Mouse (Mus musculus) spleen, adult 2 months (tissue): Measurements from ENCODE around the gene Arhgef40. TPM values are rescaled to one million over a fixed set of nuclear protein-coding genes. Genes with fewer than 3 reads are reported as not detected.
"Not testable (repeated sequence)": the region's sequence is repeated elsewhere in the genome, so short reads cannot be mapped to it uniquely, and the experiment has no call there.

Source experiments
- DNase-seq, 2 experiments: peaks; one replicate each; pipeline versions ENCODE4 v3.0.0 to v3.0.0-alpha.2; 2012 to 2021; ENCODE audit warnings: low spot score in 2 of 2, low read depth in 1 of 2
- H3K27ac ChIP-seq: fragments of 200-500 bp; 2 replicates; pipeline ENCODE4 v1.5.1; 2012; ENCODE audit warnings: low read length, inconsistent platforms; ENCODE audit not compliant: insufficient read depth
- H3K27me3 ChIP-seq: fragments of 200-500 bp; 2 replicates; pipeline ENCODE4 v1.6.1; 2012; ENCODE audit warnings: mild to moderate bottlenecking, moderate library complexity, low read length, inconsistent platforms; ENCODE audit not compliant: control insufficient read depth, insufficient read depth
- H3K36me3 ChIP-seq: fragments of 200-500 bp; 2 replicates; pipeline ENCODE4 v1.6.1; 2012; ENCODE audit warnings: mild to moderate bottlenecking, low read length, inconsistent platforms; ENCODE audit not compliant: control insufficient read depth, insufficient read depth
- H3K4me1 ChIP-seq: fragments of 200-500 bp; 2 replicates; pipeline ENCODE4 v1.6.1; 2011; ENCODE audit warnings: inconsistent platforms; ENCODE audit not compliant: control insufficient read depth, insufficient read depth, insufficient read length
- H3K4me3 ChIP-seq: fragments of 200-500 bp; 2 replicates; pipeline ENCODE4 v1.5.1; 2011; ENCODE audit warnings: mild to moderate bottlenecking, inconsistent platforms; ENCODE audit not compliant: insufficient read depth, insufficient read length; ENCODE audit errors: extremely low read depth
- CTCF ChIP-seq: fragments of 200-500 bp; IDR thresholded peaks from 2 replicates; pipeline ENCODE4 v1.5.1; 2011; ENCODE audit warnings: mild to moderate bottlenecking, inconsistent platforms; ENCODE audit not compliant: insufficient read depth, insufficient read length, insufficient replicate concordance; ENCODE audit errors: extremely low read depth
- POLR2A ChIP-seq: fragments of 200-500 bp; IDR thresholded peaks from 2 replicates; pipeline ENCODE4 v1.6.1; 2011; ENCODE audit warnings: low read depth, low read length, inconsistent platforms
- WGBS: fragments of 180-500 bp; shearing (Covaris S2); methylation state at CpG from one replicate; pipeline ENCODE4 v1.1.7; 2018; 5-methylcytosine and 5-hydroxymethylcytosine counted together
- polyA plus RNA-seq: library from polyadenylated mRNA; depleted of rRNA; stranded (reverse); fragments of >200 nt; gene quantifications from 2 replicates; pipeline ENCODE4 v1.2.3, GENCODE M21; 2012; rRNA removed

The Arhgef40 gene
- polyA plus RNA-seq, 1 experiment, result 19.3 TPM

GRCm38 (mm10) chr14:52044901-52045678 lies 60.6 kb downstream of the Arhgef40 start:
- Histone ChIP-seq H3K27me3 (no peaks in the 10 kb centered on the region), H3K4me1 (no peaks in the 10 kb centered on the region), H3K27ac (no peak overlapping the region), H3K4me3 (no peak overlapping the region), H3K36me3 (no peaks in the 10 kb centered on the region)
- 10% methylated on average over 8 of the region's 8 CpGs for WGBS
- TF ChIP-seq POLR2A, result no peak
- TF ChIP-seq CTCF, result no peak
- no peak for DNase-seq

GRCm38 (mm10) chr14:52045966-52046565 lies 61.5 kb downstream of the Arhgef40 start:
- TF ChIP-seq POLR2A, result no peak
- no peak for TF ChIP-seq CTCF
- no peak overlapping the region for H3K4me3 ChIP-seq
- no peaks in the 10 kb centered on the region for H3K27me3 ChIP-seq
- no peak for DNase-seq
- H3K27ac ChIP-seq, result no peak overlapping the region
- 89% methylated on average over 9 of the region's 9 CpGs for WGBS
- H3K4me1 ChIP-seq, result no peaks in the 10 kb centered on the region
- no peaks in the 10 kb centered on the region for H3K36me3 ChIP-seq

GRCm38 (mm10) chr14:52052720-52053119 lies 68.2 kb downstream of the Arhgef40 start:
- 77% methylated on average over 3 of the region's 3 CpGs for WGBS
- H3K4me3 ChIP-seq, DNase-seq, H3K27me3 ChIP-seq, H3K4me1 ChIP-seq, H3K36me3 ChIP-seq, H3K27ac ChIP-seq: not testable (repeated sequence)

Other genes starting within 250 kb of the Arhgef40 start
- gene Ang4, start 211.1 kb upstream of the Arhgef40 start, polyA plus RNA-seq, result not detected in 2 replicates
- not detected in 2 replicates for gene AY358078, start 184.7 kb upstream of the Arhgef40 start, polyA plus RNA-seq
- gene Ear6, start 131.0 kb upstream of the Arhgef40 start, polyA plus RNA-seq, result 3.9 and 15.5 TPM in 2 replicates
- gene Mettl17, start 99.9 kb upstream of the Arhgef40 start, polyA plus RNA-seq, result 24.9 and 34.9 TPM in 2 replicates
- 0.75 and 0.81 TPM in 2 replicates for gene Slc39a2, start 91.8 kb upstream of the Arhgef40 start, polyA plus RNA-seq
- gene Ndrg2, start 70.6 kb upstream of the Arhgef40 start, polyA plus RNA-seq, result 19.2 and 21.0 TPM in 2 replicates
- gene Tppp2, start 66.3 kb upstream of the Arhgef40 start, polyA plus RNA-seq, result not detected in 2 replicates
- gene Rnase13, start 61.9 kb upstream of the Arhgef40 start, polyA plus RNA-seq, result not detected in 2 replicates
- gene Tmem253, start 30.9 kb downstream of the Arhgef40 start, polyA plus RNA-seq, result 0.27 and 0.36 TPM in 2 replicates
- 31.0 and 46.5 TPM in 2 replicates for gene Zfp219, start 36.0 kb downstream of the Arhgef40 start, polyA plus RNA-seq
- gene Olfr221, start 57.7 kb downstream of the Arhgef40 start, polyA plus RNA-seq, result not detected in 2 replicates
- 47.8 and 57.3 TPM in 2 replicates for gene Hnrnpc, start 119.3 kb downstream of the Arhgef40 start, polyA plus RNA-seq
- 12.8 and 14.7 TPM in 2 replicates for gene Rpgrip1, start 126.0 kb downstream of the Arhgef40 start, polyA plus RNA-seq
- 7.7 and 8.7 TPM in 2 replicates for gene Supt16, start 212.7 kb downstream of the Arhgef40 start, polyA plus RNA-seq